Mouse (Mus musculus): Measurements from ENCODE around the gene Rbms3. TPM values are rescaled to one million over a fixed set of nuclear protein-coding genes. Genes with fewer than 3 reads are reported as not detected.
A peak's percentile ranks its signal among the peaks of the same experiment; 100 is the strongest.

Rbms3 gene
- total RNA-seq, 2 experiments from 2014 or later, result 11.0 to 17.4 TPM

GRCm38 (mm10) chr9:116746871-116747270 is 882.8 kb downstream of the Rbms3 start:
- DNase-seq (ENCODE audit: low spot score in 2 of 2), result no peak
- intact Hi-C loops (cut with DNase I), result no loop called here

DNA sequence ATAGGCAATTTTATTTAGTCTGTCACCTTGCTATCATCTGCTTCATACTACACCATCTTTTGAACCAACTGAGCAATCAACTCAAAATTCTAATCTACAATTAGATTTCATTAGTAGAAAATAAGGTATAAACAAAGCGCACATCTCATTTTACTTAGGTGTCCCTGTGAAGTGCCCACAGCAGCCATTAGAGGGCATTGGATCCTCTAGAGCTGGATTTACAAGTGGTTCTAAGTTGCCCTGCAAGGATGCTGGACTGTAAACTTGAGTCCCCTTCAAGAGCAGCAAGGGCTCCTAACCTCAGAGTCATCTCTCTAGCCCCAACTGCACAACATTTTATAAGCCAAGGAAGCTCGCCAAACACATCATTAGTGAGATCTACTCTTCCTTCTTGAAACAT is 891.9 kb downstream of the Rbms3 start:
- intact Hi-C loops (cut with DNase I), result no loop called here
- no peak for DNase-seq (ENCODE audit: low spot score in 2 of 2)

GRCm38 (mm10) chr9:116729172-116729571 is 900.5 kb downstream of the Rbms3 start:
- no peak for DNase-seq (ENCODE audit: low spot score in 2 of 2)
- intact Hi-C loops (cut with DNase I), result no loop called here

- no peak for DNase-seq (ENCODE audit: low spot score in 2 of 2)
- intact Hi-C loops (cut with DNase I), result no loop called here
Measured at GRCm38 (mm10) chr9:116728655-116729054, 901.1 kb downstream of the Rbms3 start.

DNA sequence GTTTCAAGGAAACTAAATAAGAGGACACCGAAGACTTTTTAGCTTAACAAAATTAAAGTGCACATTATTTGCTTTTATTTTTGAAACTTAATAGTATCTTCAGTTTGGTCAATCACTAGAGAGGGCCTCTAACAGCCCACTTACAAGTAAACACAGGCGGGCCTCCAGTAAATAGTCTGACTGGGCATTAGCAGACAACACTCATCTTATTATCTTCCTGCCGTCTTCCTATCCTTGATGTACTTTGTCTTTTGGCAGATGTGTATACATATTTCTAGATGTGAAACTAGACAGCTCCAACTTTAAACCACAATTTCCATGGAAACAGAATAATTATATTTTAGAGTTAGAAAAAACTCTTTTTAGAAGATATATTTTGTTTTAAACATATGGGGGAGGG is 901.6 kb downstream of the Rbms3 start:
- no peak for DNase-seq (ENCODE audit: low spot score in 2 of 2)
- intact Hi-C loops (cut with DNase I), result no loop called here

DNA sequence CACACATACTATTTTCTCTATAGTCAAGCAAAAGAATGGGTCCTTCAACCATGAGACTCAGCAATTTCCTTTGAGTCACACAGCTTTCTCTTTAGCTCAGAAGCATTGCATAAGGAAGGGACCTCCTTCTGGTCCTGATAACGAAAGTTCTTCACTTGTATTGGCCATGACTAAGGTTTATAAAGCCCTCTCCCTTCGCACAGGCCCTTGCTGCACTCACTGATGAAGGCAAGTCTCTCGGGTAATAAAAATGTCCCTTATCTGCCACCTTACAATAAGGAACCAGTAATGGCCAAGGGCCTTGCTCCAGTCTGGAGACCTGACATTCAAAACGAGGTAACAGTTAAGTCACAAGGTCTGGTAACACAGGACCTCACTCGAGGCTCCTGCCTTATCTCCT is 905.1 kb downstream of the Rbms3 start:
- intact Hi-C loops (cut with DNase I), result no loop called here

GRCm38 (mm10) chr9:116703119-116703518 is 926.6 kb downstream of the Rbms3 start:
- DNase-seq (ENCODE audit: low spot score in 2 of 2), result no peak
- intact Hi-C loops (cut with DNase I), result no loop called here

More for the DNA sequence above, 905.1 kb downstream of the Rbms3 start:
- DNase-seq (ENCODE audit: low spot score in 2 of 2), result no peak

- DNase-seq (ENCODE audit: low spot score in 2 of 2), result no peak
- intact Hi-C loops (cut with DNase I), result no loop called here
Measured at GRCm38 (mm10) chr9:116702611-116703010, 927.1 kb downstream of the Rbms3 start.

- no peak for DNase-seq (ENCODE audit: low spot score in 2 of 2)
- intact Hi-C loops (cut with DNase I), result no loop called here
Measured at GRCm38 (mm10) chr9:116701511-116702179, 928.1 kb downstream of the Rbms3 start.

GRCm38 (mm10) chr9:116688615-116689014 is 941.1 kb downstream of the Rbms3 start:
- DNase-seq (ENCODE audit: low spot score in 2 of 2), result no peak
- intact Hi-C loops (cut with DNase I), result no loop called here

- intact Hi-C loops (cut with DNase I), result no loop called here
Measured at GRCm38 (mm10) chr9:116677142-116677541, 952.6 kb downstream of the Rbms3 start.

DNA sequence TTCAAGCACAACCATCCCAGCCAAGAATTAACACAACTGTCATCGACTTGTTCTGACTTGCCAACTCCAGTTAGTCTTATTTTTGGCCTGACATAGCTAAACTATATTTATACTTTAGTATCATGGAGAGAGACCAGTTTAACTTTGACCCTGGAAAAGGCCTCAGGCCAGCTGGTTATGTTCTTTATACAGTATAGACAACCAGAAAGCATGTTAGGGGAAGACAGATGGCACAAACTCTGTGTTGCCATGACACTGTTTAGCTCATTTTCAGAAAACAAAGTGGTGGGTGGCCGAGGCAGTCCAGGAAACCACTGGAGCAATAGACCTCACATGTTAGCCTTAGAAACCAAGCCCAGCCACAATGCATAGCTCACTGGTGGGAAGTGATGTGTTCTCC is 953.3 kb downstream of the Rbms3 start:
- intact Hi-C loops (cut with DNase I), result no loop called here
- DNase-seq (ENCODE audit: low spot score in 2 of 2), result peak in 1 of 2 experiments; percentile 9

More at GRCm38 (mm10) chr9:116677142-116677541, 952.6 kb downstream of the Rbms3 start:
- no peak for DNase-seq (ENCODE audit: low spot score in 2 of 2)

DNA sequence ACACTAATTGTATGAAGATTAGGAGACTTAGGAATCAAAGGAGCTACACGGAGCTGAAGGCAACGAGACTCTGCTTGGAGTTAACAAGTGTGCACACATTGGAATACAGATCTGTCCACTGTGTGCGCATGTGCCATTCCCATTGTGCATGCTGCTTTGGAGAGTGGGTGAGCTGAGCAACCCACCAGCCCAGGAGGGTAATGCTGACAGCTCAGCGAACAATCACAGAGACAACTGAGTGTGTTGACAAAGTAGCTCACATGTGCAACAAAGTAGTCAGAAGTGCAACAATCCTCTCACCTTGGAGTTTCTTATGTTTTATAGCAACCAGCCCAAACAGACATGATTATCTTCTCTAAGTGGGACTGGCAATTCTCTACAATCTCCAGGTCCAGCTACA is 955.5 kb downstream of the Rbms3 start:
- intact Hi-C loops (cut with DNase I), result no loop called here
- DNase-seq (ENCODE audit: low spot score in 2 of 2), result no peak

DNA sequence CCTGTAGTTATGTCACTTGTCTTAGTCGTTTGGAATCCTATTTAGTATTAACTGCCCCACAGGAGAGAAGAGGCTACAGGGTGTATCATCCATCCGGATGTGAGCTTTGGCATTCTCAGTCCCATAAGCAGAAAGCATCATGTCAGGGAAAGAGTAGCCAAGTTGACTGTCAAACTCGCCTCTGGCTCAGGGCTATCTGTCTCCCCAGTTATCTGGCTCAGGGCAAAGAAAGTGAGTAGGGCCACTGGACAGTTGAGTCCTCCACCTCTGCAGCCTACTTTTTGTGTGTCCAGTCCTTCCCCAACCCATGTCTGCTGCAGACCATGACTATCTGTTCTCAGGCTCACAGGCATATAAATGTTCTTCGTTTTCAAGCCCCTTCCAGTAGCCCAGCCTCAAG is 968.7 kb downstream of the Rbms3 start:
- no peak for DNase-seq (ENCODE audit: low spot score in 2 of 2)
- intact Hi-C loops (cut with DNase I), result no loop called here

DNA sequence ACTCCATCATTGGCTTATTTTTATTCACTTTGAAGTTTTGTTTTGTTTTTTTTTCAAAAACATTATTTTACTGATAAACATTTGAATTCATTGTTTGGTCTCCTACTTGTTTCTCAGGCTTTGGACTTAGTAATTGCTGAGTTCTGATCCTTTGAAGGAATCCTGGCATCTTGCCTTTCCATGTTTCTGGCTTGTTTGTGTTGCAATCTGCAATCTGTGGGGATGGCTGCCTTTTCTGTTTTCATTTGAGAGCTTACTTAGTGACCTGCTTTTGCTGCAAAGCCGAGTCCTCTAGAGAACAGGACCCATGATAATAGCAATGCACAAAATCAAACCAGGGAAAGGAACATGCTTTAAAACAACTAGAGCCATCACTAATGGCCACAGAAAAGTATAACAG is 969.8 kb downstream of the Rbms3 start:
- no peak for DNase-seq (ENCODE audit: low spot score in 2 of 2)
- intact Hi-C loops (cut with DNase I), result no loop called here

DNA sequence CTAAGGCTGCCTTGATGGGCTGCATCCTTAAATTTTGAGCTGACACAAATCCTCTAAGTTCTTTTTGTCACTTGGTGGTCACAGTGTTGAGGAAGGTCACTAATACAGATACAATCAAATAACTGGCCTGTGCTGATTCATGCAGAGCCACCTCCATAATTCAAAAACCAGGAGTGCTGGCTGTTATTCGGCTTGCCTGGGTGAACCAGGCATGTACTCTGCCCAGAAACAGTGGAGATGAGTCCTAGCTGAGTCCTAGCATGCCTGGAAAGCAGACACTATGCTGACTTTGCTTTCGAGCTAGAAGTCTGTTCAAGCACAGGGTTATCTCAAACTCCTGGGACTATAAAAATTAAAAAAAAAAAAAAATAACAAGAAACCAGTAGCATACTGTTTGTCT is 972.6 kb downstream of the Rbms3 start:
- intact Hi-C loops (cut with DNase I), result no loop called here
- no peak for DNase-seq (ENCODE audit: low spot score in 2 of 2)

GRCm38 (mm10) chr9:116651414-116651813 is 978.3 kb downstream of the Rbms3 start:
- intact Hi-C loops (cut with DNase I), result no loop called here
- no peak for DNase-seq (ENCODE audit: low spot score in 2 of 2)

GRCm38 (mm10) chr9:116649955-116650354 is 979.8 kb downstream of the Rbms3 start:
- intact Hi-C loops (cut with DNase I), result no loop called here
- DNase-seq (ENCODE audit: low spot score in 2 of 2), result no peak

GRCm38 (mm10) chr9:116649086-116649792 is 980.5 kb downstream of the Rbms3 start:
- intact Hi-C loops (cut with DNase I), result no loop called here
- no peak for DNase-seq (ENCODE audit: low spot score in 2 of 2)

GRCm38 (mm10) chr9:116644616-116645015 is 985.1 kb downstream of the Rbms3 start:
- intact Hi-C loops (cut with DNase I), result no loop called here
- DNase-seq (ENCODE audit: low spot score in 2 of 2), result no peak

GRCm38 (mm10) chr9:116640302-116640679 is 989.4 kb downstream of the Rbms3 start:
- intact Hi-C loops (cut with DNase I), result no loop called here
- peak in 1 of 2 experiments; percentile 42 for DNase-seq (ENCODE audit: low spot score in 2 of 2)

Measured in left cerebral cortex, postnatal 25 days (tissue).